Mouse (Mus musculus) layer of hippocampus, postnatal 14 days (tissue): ENCODE measurements around the gene Zfp42. TPM values are rescaled to one million over a fixed set of nuclear protein-coding genes. Genes with fewer than 3 reads are reported as not detected.
"Not testable (repeated sequence)": the region's sequence is repeated elsewhere in the genome, so short reads cannot be mapped to it uniquely, and the experiment has no call there.

Experiments
- DNase-seq, 2 experiments: peaks; one replicate each; pipeline ENCODE4 v3.0.0; 2021 to 2022; ENCODE audit warnings: low spot score in 2 of 2, mixed read lengths in 1 of 2
- long read RNA-seq, 2 experiments: library from polyadenylated mRNA; stranded (forward); transcript quantifications; one replicate each; pipeline ENCODE4 v2.0.0; 2021
- total RNA-seq, 2 experiments: library from RNA; stranded (reverse); gene quantifications; 2 replicates each; pipeline ENCODE4 v1.2.3; 2021

Gene Zfp42
- total RNA-seq, result not detected
- long read RNA-seq, experiment 1, result 0 reads
- long read RNA-seq, experiment 2, result 0 reads

GRCm38 (mm10) chr8:43306896-43307295 is at the start of gene Zfp42:
Gene Zfp42, minus strand, starts transcription at chr8:43306980.
- no peak for DNase-seq

GRCm38 (mm10) chr8:43356069-43356770 is 49.4 kb upstream of the Zfp42 start:
- DNase-seq, result no peak

DNA sequence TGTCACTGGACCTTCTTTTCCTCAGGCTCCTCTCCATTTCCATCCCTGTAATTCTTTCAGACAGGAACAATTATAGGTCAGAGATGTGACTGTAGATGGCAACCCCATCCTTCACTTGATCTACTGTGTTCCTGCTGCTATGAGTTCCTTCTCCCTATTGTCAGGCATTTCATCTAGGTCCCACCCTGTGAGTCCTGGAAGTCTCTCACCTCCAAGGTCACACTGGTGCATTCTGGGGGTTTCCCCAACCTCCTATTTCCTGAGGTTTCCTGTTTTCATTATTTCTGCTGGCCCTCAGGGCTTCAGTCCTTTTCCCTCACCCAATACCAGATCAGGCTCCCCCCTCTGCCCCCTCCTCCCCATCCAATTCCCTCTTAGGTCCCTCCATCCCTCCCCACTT is 45.5 kb upstream of the Zfp42 start:
- DNase-seq, result not testable (repeated sequence)

GRCm38 (mm10) chr8:43338555-43338954 is 31.8 kb upstream of the Zfp42 start:
- no peak for DNase-seq

DNA sequence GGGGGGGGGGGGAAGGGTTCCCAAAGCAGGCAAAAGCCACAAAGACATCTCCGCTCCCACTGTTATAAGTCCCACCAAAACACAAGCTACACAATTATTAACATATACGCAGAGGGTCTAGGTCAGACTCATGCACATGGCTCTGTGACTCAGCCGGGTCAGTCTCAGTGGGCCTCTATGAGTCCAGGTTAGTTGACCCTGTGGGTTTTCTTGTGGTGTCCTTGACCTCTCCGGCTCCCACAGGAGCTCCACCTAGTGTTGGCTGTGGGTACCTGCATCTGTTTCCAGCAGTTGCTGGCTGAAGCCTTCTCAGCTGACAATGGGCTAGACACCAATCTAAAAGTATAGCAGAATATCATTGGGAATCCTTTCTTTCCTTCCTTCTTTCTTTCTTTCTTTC is 26.7 kb upstream of the Zfp42 start:
- DNase-seq, result peak in 1 of 2 experiments; percentile 4

DNA sequence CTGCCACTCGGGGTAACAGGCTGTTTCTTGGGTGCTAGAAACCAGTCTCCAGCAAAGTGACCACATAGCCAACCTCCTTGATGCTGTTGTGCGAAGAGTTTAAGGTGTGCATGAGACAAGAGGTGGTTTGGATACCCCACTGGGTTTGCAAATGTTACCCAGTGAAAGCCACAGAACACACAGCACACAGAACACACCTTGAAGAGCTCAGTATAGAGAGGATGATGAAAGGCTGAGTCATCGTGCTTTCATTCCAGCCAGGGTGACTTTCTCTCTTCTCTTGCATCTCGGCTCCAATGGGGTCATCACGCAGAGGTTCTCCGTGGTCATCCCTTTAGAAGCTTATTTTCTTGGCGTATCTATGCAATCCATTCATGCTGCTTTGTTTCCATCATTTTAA is 24.9 kb upstream of the Zfp42 start:
- no peak for DNase-seq

DNA sequence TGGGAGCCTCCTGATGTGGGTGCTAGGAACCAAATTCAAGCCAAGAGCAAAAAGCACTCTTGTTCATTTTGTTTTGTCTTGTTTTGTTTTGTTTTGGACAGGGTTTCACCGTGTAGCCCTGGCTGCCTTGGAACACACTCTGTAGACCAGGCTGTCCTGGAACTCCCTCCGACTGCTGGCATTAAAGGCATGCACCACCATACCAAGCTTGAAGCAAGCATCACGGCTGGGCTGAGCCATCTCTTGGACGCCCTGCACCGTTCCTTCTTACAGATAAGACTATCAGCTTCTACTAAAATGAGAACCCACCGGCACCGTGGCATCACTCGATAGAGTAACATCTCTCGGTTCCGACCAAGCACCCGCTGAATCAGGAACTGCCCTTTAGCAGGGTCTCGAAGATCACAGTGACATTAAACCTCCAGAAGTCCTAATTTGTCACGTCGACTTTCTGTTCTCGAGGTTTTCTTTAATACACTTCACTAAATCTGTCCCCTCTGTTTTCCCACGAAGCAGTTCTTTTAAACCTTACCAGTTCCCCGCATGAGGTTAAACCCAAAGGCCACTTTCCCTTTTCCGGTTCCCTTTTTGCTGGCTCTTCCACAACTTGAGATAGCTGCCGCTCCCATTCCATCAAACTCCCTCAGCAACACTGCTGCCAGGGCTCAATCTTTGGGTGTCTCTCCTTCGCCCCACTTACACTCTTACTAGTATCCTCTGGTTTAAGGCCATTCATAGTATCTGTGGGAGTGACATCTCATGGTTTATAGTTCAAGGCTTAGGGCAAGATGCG is 23.3 kb upstream of the Zfp42 start:
- DNase-seq, result no peak

DNA sequence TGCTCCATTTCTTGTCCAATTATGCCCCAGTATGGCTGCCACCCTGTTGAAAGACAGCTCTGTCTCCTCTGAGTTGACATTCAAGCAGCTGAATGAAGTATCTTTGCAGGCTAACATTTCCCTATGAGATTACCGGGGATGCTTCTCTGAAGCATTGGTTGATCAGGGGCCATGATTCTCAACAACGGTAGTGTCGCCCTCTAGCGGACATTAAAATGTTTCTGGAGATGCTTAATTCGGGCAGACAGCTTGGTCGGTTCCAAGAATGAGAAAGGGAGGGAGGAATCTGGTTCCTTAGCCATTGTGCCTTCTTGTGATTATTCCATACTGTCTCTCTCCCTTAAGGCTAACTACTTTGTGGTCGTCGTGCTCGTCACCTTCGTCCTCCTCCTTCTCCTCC is 21.9 kb upstream of the Zfp42 start:
- no peak for DNase-seq

GRCm38 (mm10) chr8:43320771-43321170 is 14.0 kb upstream of the Zfp42 start:
- no peak for DNase-seq

- no peak for DNase-seq
These were observed 1.4 kb upstream of the Zfp42 start for GRCm38 (mm10) chr8:43308213-43308612.

DNA sequence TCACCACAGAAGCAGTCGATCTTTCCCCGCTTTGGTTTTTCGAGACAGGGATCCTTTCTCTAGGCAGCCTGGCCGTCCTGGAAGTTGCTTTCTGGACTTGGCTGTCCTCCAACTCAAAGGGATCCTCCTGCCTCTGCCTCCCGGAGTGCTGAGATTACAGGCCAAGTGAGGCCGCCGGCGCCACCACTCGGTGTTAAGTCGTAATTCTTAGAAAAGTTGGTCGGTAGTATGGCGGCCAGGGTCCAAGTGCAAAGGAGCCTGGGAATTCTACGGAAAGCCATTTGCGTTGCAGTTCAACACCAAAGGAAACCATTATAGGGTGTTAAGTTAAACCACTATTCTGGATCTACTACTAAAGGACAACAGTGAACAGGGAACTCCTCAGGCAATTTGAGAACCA is 1.1 kb downstream of the Zfp42 start:
- no peak for DNase-seq

DNA sequence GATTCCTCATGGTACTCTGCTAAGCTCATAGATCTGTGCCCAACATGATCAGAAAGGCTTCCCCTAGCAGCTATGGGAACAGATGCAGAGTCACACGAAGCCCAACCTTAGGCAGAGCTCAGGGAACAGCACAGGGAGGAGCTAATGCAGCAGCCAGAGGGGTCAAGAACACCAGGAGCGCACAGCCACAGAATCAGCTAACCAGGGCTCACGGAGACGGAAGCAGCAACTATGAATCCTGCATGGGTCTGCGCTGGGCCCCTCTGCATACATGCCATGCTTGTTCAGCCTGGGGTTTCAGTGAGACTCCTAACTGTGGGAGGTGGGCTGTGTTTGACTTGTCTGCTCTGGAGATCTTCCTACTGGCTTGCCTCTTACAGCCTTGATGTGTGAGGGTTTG is 7.0 kb downstream of the Zfp42 start:
- DNase-seq, result no peak

GRCm38 (mm10) chr8:43295826-43296225 is 11.0 kb downstream of the Zfp42 start:
- no peak for DNase-seq

GRCm38 (mm10) chr8:43294191-43294590 is 12.6 kb downstream of the Zfp42 start:
- DNase-seq, result no peak

- no peak for DNase-seq
These were observed 16.2 kb downstream of the Zfp42 start for GRCm38 (mm10) chr8:43290424-43291111.

DNA sequence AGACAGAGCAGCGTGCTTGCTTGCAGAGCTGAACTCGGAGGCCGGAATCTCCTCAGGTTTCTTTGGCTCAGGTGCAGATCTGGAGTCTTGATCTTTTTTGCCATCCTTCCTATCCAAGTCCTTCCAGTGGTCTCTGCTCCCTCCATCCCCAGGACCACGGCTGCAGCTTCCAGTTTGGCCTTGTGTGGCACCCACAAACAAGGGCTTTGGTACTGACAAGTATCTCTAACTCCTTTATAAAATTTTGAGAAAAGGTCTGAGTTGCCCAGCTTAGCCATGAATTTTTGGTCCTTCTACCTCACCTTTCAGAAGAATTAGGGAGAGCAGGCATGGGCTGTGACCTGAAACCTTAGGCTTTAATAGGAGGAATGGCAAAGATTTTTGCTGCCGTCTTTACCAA is 17.0 kb downstream of the Zfp42 start:
- no peak for DNase-seq

DNA sequence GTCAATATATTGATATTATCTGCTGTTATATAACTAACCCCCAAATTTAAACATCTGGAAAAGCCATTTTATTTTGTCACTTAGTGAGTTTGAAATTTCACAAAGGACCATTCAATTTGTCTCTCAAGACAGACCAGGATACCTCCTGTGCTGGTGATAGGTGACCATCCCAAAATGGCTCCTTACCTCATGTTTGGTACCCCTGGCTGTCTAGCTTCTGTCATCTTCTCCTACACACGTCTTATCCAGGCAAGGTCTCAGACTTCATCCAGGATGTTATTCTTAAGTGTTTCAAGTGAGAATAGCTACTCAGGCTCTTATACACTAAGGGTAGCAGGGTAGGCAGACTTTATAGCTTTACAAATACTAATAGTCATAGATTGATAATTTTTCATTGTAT is 17.9 kb downstream of the Zfp42 start:
- no peak for DNase-seq

DNA sequence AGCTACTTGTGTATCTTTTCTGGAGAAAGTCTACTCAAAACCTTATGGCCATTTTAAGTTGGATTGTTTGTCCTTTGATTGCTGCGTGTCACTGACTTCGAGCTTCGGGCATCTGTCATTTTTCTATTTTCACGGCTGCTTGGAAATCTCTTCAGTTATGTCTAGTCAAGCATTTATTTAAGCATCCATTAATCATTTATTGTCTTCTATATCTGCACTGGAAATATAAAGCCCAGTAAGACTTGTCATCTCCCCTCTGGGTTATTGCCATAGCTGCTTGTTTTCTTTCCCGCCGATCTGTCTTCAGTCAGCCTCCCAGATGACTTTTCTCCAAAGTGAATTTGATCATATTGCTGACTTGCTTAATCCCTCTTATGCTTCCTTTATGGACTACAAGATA is 19.3 kb downstream of the Zfp42 start:
- DNase-seq, result no peak

DNA sequence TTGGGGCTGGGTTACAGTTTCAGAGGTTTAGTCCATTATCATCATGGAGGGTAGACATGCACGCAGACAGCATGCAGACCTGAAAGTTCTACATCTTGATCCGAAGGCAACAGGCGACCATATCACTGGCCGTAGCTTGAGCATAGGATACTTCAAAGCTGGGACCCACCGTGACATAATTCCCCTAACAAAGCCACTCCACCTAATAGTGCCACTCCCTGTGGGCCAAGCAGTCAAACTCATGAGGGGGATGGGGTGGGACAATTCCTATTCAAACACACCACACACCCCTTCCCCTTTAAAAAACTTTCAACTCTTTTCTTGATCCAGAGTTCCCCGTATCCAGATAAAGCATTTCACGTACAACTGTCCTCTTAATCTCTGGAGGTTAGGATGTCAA is 23.5 kb downstream of the Zfp42 start:
- no peak for DNase-seq

- DNase-seq, result no peak
These were observed 28.4 kb downstream of the Zfp42 start for GRCm38 (mm10) chr8:43278397-43278796.

GRCm38 (mm10) chr8:43260961-43261360 is 45.8 kb downstream of the Zfp42 start:
- DNase-seq, result no peak

DNA sequence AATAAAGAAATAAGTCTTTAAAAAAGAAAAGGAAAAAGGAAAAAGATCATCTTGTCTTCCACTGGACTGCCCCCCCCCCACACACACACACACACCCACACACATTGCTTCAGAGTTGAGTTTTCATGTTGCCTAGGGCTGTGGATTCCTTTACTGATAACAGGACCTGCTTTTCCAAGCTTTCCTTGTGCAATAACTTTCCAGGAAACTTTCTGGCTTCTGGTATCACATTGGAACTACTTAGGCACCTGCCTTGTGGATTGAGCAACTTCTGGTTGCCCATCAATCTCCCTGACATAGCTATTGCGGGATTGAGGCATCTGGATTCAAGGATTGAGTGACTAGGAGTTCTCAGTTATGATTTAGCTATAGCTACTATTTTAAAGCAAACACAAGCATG is 48.9 kb downstream of the Zfp42 start:
- no peak for DNase-seq
